Mouse (Mus musculus) CD8-positive naive resting alpha-beta T cell, adult 57 days (primary cell): Measurements from ENCODE around the gene Mis18bp1. TPM values are rescaled to one million over a fixed set of nuclear protein-coding genes. Genes with fewer than 3 reads are reported as not detected.

Source experiments
- total RNA-seq: library from RNA; stranded (reverse); gene quantifications from one replicate; pipeline ENCODE4 v1.2.4, GENCODE M21; 2023

Mis18bp1 gene
- total RNA-seq, result 2.6 TPM

GRCm38 (mm10) chr12:65172021-65172951 is at the start of gene Mis18bp1:
Gene Mis18bp1, minus strand, starts transcription at chr12:65172604.

Other genes starting within 250 kb of the Mis18bp1 start
- gene Klhl28, start 207.1 kb downstream of the Mis18bp1 start, total RNA-seq, result 22.7 TPM
- 67.5 TPM for gene Togaram1, start 206.8 kb downstream of the Mis18bp1 start, total RNA-seq
- 119 TPM for gene Prpf39, start 136.3 kb downstream of the Mis18bp1 start, total RNA-seq
- 92.2 TPM for gene Fkbp3, start 98.6 kb downstream of the Mis18bp1 start, total RNA-seq
- gene Fancm, start 97.0 kb downstream of the Mis18bp1 start, total RNA-seq, result 13.4 TPM
- not detected for gene Wdr20rt, start 52.9 kb upstream of the Mis18bp1 start, total RNA-seq